Mouse (Mus musculus) CH12.LX (cell line): ENCODE measurements at regions not wholly inside any gene's neighbourhood (a gene's known extent, or its start where the extent isn't known, plus 50 kb on each side); places are given as distances from the start of the nearest gene placed in this dataset.

Experiments used
- CHD2 ChIP-seq: IDR thresholded peaks from 2 replicates; pipeline ENCODE4 v1.6.1; 2011; ENCODE audit warnings: low read length, improper control_type of control experiment
- CTCF ChIP-seq, 2 experiments: IDR thresholded peaks in 1 of 2; conservative IDR thresholded peaks in 1 of 2; 2 replicates each; pipeline ENCODE4 v1.5.1; 2011 to 2012; ENCODE audit warnings: low read depth in 2 of 2, low read length in 2 of 2, improper control_type of control experiment in 1 of 2, inconsistent platforms in 1 of 2, mild to moderate bottlenecking in 1 of 2, moderate library complexity in 1 of 2
- EP300 ChIP-seq: IDR thresholded peaks from 2 replicates; pipeline ENCODE4 v1.6.1; 2011; ENCODE audit warnings: low read length, improper control_type of control experiment
- HCFC1 ChIP-seq: IDR thresholded peaks from 2 replicates; pipeline ENCODE4 v1.6.1; 2012; ENCODE audit warnings: low read depth, mild to moderate bottlenecking, inconsistent platforms, low read length, improper control_type of control experiment
- MAZ ChIP-seq: IDR thresholded peaks from 2 replicates; pipeline ENCODE4 v1.6.1; 2012; ENCODE audit warnings: low read depth, mild to moderate bottlenecking, inconsistent platforms, low read length, improper control_type of control experiment, moderate library complexity
- MXI1 ChIP-seq: IDR thresholded peaks from 2 replicates; pipeline ENCODE4 v1.6.1; 2011; ENCODE audit warnings: mild to moderate bottlenecking, low read depth, low read length, improper control_type of control experiment
- SIN3A ChIP-seq: IDR thresholded peaks from 2 replicates; pipeline ENCODE4 v1.6.1; 2012; ENCODE audit warnings: low read length, improper control_type of control experiment, inconsistent platforms
- USF2 ChIP-seq: conservative IDR thresholded peaks from 2 replicates; pipeline ENCODE4 v1.6.1; 2011; ENCODE audit warnings: low read depth, low read length, improper control_type of control experiment

- no peak for TF ChIP-seq MAZ
- TF ChIP-seq CHD2: no peak
- TF ChIP-seq CTCF (conservative IDR thresholded peaks at IDR 0.05 in 1 of 2, IDR thresholded peaks at IDR 0.05 in 1 of 2; ENCODE audit: low read depth in 2 of 2, low read length in 2 of 2): no peak
- TF ChIP-seq EP300: no peak
- TF ChIP-seq SIN3A: no peak
- no peak for TF ChIP-seq HCFC1
- TF ChIP-seq MXI1: no peak
- no peak for TF ChIP-seq USF2
These were observed 407.6 kb upstream of the Ddi1 start for GRCm38 (mm10) chr9:6677225-6677718.
